Comparison of ENCODE assay signal across 14 mouse cellular contexts in the genomic region with DNA sequence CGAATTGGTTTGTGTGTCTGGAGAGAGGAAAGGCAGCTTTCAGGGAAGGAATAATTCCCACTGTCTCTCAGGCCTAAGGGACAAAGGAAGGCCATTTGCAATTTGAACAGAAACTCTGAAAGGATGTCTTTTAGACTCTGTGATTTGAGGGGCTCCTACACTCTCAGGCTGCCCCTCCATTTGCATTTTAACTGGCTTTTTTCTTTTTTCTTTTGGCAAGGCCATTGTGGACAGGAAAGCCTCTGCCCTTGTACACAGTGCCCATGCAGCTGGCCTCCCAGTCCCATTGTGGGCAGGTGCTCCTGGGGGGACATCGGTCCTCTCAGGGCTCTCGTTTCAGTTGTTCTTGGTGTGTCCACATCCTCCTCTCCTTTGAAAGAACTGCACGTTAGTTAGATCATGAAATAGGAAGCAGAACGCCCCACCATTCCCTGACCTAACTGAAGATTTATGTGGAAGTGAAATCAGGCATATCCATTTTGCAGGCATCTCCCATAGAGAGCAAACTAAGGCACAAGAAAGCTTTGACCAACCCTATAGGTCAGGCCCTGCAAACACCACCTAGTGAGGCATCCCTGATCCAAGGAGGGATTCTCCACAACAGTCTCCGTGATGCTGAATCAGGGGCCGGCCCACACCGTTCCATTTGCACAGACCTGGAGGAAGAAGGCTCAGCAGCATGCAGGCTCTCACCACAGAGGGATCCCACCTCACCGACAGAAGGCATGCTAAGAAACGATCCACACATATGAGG.
DNase-seq lines count a peak whose midpoint lies in the region; ATAC-seq lines count a peak whose summit lies in the region.
"Had no signal": no experiment of that assay in that cellular context is flagged by ENCODE, and none has a peak within 500 bp of the region (broad histone marks: within the 10 kb centered on the region; RNA-seq: fewer than 3 reads in every experiment).

No protein-coding gene starts in this region.

- no peaks in the 10 kb centered on the region for H3K27me3 ChIP-seq in forebrain, embryonic 11.5 days (ENCODE audit: control insufficient read depth, insufficient read depth, low read length)
- no peaks in the 10 kb centered on the region; the same call in 1 of the 2 replicates for H3K27me3 ChIP-seq in hindbrain, embryonic 12.5 days
- H3K27me3 ChIP-seq in midbrain, embryonic 13.5 days = no peaks in the 10 kb centered on the region; the same call in 1 of the 2 replicates
- H3K27me3 ChIP-seq: CH12.LX; stomach, embryonic 15.5 days had no signal

- peak; percentile 84 for ATAC-seq in forebrain, embryonic 11.5 days (replicated peaks; ENCODE audit: low FRiP score)
- ATAC-seq in hindbrain, embryonic 12.5 days (ENCODE audit: low FRiP score) = peak; percentile 79
- ATAC-seq in midbrain, embryonic 13.5 days = peak; percentile 83
- ATAC-seq: intestine, postnatal 0 days; lung, postnatal 0 days had no signal

- H3K4me3 ChIP-seq in forebrain, embryonic 11.5 days (ENCODE audit: low read depth, low read length) = no peak overlapping the region
- H3K4me3 ChIP-seq in hindbrain, embryonic 12.5 days = no peak overlapping the region
- no peak overlapping the region for H3K4me3 ChIP-seq in midbrain, embryonic 13.5 days (replicated peaks)
- H3K4me3 ChIP-seq: stomach, embryonic 15.5 days had no signal

- H3K36me3 ChIP-seq in forebrain, embryonic 11.5 days (ENCODE audit: control insufficient read depth, insufficient read depth, low read length) = no peaks in the 10 kb centered on the region
- H3K36me3 ChIP-seq in hindbrain, embryonic 12.5 days = no peaks in the 10 kb centered on the region
- no peaks in the 10 kb centered on the region for H3K36me3 ChIP-seq in midbrain, embryonic 13.5 days
- H3K36me3 ChIP-seq: stomach, embryonic 15.5 days had no signal

- peak; percentile 59 for DNase-seq in forebrain, embryonic 11.5 days (ENCODE audit: low spot score)
- DNase-seq in adrenal gland, postnatal 4 days (ENCODE audit: low spot score in 2 of 2) = no peak
- no peak for DNase-seq in cerebellum, adult 11 months
- no peak for DNase-seq in urinary bladder, adult 2 months (ENCODE audit: low spot score)
- no peak for DNase-seq in ovary, postnatal 14 days (ENCODE audit: low spot score)
- DNase-seq: heart, adult 11 months; kidney, postnatal 4 days; thymus, postnatal 4 days had no signal

- H3K27ac ChIP-seq in forebrain, embryonic 11.5 days (ENCODE audit: low read depth, low read length) = peak overlapping the region; percentile 76
- peak overlapping the region; percentile 74 for H3K27ac ChIP-seq in hindbrain, embryonic 12.5 days
- H3K27ac ChIP-seq in midbrain, embryonic 13.5 days = peak overlapping the region; percentile 61
- H3K27ac ChIP-seq: stomach, embryonic 15.5 days had no signal

- peaks cover 9% of the 10 kb centered on the region; the same call in 1 of the 2 replicates for H3K4me1 ChIP-seq in forebrain, embryonic 11.5 days (replicated peaks; ENCODE audit: control insufficient read depth, insufficient read depth, low read length)
- peaks cover 47% of the 10 kb centered on the region for H3K4me1 ChIP-seq in hindbrain, embryonic 12.5 days
- H3K4me1 ChIP-seq in midbrain, embryonic 13.5 days (replicated peaks) = peaks cover 39% of the 10 kb centered on the region

- H3K9me3 ChIP-seq in forebrain, embryonic 11.5 days (ENCODE audit: control insufficient read depth, low read length) = no peaks in the 10 kb centered on the region
- H3K9me3 ChIP-seq in hindbrain, embryonic 12.5 days (replicated peaks) = 0 out of 2 replicates have a peak, but pooled peaks cover 3% of the 10 kb centered on the region
- no peaks in the 10 kb centered on the region for H3K9me3 ChIP-seq in midbrain, embryonic 13.5 days
- H3K9me3 ChIP-seq: stomach, embryonic 15.5 days had no signal

- H3K9ac ChIP-seq in forebrain, embryonic 11.5 days (ENCODE audit: low read length) = peak overlapping the region; percentile 13; the same call in 1 of the 2 replicates
- H3K9ac ChIP-seq in hindbrain, embryonic 12.5 days = no peak overlapping the region
- 0 out of 2 replicates have a peak overlapping the region, but pooled peaks have one; percentile 14 for H3K9ac ChIP-seq in midbrain, embryonic 13.5 days (replicated peaks)
- H3K9ac ChIP-seq: stomach, embryonic 15.5 days had no signal

- WGBS in forebrain, embryonic 11.5 days = 46% methylated on average over 10 of the region's 10 CpGs
- 43% methylated on average over 10 of the region's 10 CpGs for WGBS in hindbrain, embryonic 12.5 days
- 29% methylated on average over 10 of the region's 10 CpGs for WGBS in midbrain, embryonic 13.5 days

- H3K4me2 ChIP-seq in forebrain, embryonic 11.5 days (ENCODE audit: low read depth, low read length, severe bottlenecking) = no peak overlapping the region
- H3K4me2 ChIP-seq in hindbrain, embryonic 12.5 days (replicated peaks) = no peak overlapping the region
- no peak overlapping the region for H3K4me2 ChIP-seq in midbrain, embryonic 13.5 days (replicated peaks)
- H3K4me2 ChIP-seq: stomach, embryonic 15.5 days had no signal
